Mouse (Mus musculus): ENCODE measurements at regions not wholly inside any gene's neighbourhood (a gene's known extent, or its start where the extent isn't known, plus 50 kb on each side); places are given as distances from the start of the nearest gene placed in this dataset.

DNA sequence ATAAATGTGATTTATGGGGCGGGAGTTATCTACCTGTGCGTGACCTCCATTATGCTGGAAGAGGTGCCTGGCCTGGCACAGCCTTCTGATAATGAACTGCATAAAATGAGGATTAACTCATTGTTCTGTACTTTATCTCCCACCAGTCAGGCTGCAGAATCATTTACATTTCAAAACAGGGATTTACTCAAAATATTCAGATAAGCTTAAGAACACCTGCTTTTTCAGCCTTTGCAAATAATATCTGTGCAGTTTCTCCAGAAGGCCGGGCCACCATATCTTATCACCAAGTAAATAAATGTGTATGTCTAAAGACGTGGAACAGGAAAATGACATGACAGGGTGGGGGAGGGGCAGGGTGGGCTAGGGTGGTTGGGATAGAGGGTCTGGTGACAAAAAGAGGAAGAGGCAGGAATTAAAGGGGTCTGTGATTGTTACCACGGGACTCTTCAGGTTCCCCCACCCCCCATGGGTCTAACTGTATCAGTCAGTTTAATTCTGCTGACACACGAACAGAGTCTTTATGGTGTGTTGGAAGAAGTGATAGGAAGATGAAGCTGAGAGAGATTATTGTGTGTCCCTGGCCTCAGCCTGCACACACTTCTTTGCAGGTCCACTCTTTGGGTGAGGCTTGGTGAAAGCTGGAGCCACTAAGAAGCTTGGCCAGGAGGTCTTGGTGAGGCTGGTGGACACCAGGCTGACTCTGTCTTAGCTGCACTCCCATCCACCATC is 154.6 kb upstream of the Sox11 start:
- Histone ChIP-seq H3K4me3 (ENCODE audit: low read depth, low read length) (no peak overlapping the region), H3K9ac (ENCODE audit: low read depth, low read length) (no peak overlapping the region), H3K4me1 (ENCODE audit: control insufficient read depth, insufficient read depth, low read length) (peaks cover 6% of the 10 kb centered on the region; the same call in 1 of the 2 replicates), H3K4me2 (no peak overlapping the region), H3K9me3 (replicated peaks; ENCODE audit: control insufficient read depth, low read length) (no peaks in the 10 kb centered on the region), H3K36me3 (ENCODE audit: control insufficient read depth, insufficient read depth, low read length) (no peaks in the 10 kb centered on the region), H3K27me3 (ENCODE audit: control insufficient read depth, insufficient read depth, low read length) (no peaks in the 10 kb centered on the region), H3K27ac (ENCODE audit: low read depth, low read length) (no peak overlapping the region)
- ATAC-seq (replicated peaks; ENCODE audit: insufficient number of reproducible peaks, low FRiP score, low TSS enrichment), result no peak
- 40% methylated on average over 6 of the region's 6 CpGs for WGBS (ENCODE audit: insufficient replicate concordance)

DNA sequence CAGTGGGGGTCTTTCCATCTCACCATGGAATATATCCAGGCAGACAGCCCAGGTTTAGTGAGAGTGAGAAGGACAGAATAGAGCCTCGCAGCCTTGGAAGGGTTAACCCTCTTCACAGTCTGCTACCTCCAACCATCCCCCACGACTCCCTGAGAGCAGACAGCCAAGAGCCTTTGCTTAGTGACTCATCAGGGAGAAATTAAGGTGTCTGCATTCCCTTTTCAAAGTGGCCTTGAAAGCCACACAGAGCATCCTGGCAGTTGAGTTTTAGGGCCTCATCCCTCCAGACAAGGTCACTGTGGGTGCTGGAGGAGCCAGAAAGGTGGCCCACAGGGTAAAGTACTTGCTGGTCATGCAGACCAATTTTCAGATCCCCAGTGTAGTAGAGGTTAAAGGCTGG is 149.9 kb upstream of the Sox11 start:
- Histone ChIP-seq H3K9me3 (replicated peaks; ENCODE audit: control insufficient read depth, low read length) (no peaks in the 10 kb centered on the region), H3K4me1 (ENCODE audit: control insufficient read depth, insufficient read depth, low read length) (peaks cover 8% of the 10 kb centered on the region; the same call in 1 of the 2 replicates), H3K9ac (ENCODE audit: low read depth, low read length) (no peak overlapping the region), H3K27ac (ENCODE audit: low read depth, low read length) (no peak overlapping the region), H3K4me2 (0 out of 2 replicates have a peak overlapping the region, but pooled peaks have one; percentile 4), H3K36me3 (ENCODE audit: control insufficient read depth, insufficient read depth, low read length) (no peaks in the 10 kb centered on the region), H3K4me3 (ENCODE audit: low read depth, low read length) (no peak overlapping the region), H3K27me3 (ENCODE audit: control insufficient read depth, insufficient read depth, low read length) (no peaks in the 10 kb centered on the region)
- ATAC-seq (replicated peaks; ENCODE audit: insufficient number of reproducible peaks, low FRiP score, low TSS enrichment), result no peak
- 12% methylated on average over 2 of the region's 2 CpGs for WGBS (ENCODE audit: insufficient replicate concordance)

DNA sequence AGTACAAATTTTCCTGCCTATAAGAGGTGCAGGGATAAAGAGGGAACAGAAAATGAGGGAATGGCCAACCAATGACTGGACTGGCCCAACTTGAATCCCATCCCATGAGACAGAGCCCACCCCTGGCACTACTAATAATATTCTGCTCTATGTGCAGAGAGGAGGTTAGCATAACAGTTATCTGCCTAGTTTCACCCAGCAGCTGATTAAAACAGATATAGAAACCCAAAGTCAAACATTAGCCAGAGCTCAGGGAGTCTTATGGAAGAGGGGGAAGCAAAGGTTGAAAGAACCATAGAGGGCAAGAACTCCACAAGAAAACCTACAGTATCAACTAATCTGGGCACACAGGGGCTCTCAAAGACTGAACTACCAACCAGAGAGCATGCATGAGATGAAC is 138.9 kb upstream of the Sox11 start:
- Histone ChIP-seq H3K9me3 (replicated peaks; ENCODE audit: control insufficient read depth, low read length) (no peaks in the 10 kb centered on the region), H3K9ac (ENCODE audit: low read depth, low read length) (no peak overlapping the region), H3K27me3 (ENCODE audit: control insufficient read depth, insufficient read depth, low read length) (no peaks in the 10 kb centered on the region), H3K4me3 (ENCODE audit: low read depth, low read length) (no peak overlapping the region), H3K4me1 (ENCODE audit: control insufficient read depth, insufficient read depth, low read length) (no peaks in the 10 kb centered on the region), H3K27ac (ENCODE audit: low read depth, low read length) (no peak overlapping the region), H3K36me3 (ENCODE audit: control insufficient read depth, insufficient read depth, low read length) (no peaks in the 10 kb centered on the region), H3K4me2 (no peak overlapping the region)
- no peak for ATAC-seq (replicated peaks; ENCODE audit: insufficient number of reproducible peaks, low FRiP score, low TSS enrichment)

DNA sequence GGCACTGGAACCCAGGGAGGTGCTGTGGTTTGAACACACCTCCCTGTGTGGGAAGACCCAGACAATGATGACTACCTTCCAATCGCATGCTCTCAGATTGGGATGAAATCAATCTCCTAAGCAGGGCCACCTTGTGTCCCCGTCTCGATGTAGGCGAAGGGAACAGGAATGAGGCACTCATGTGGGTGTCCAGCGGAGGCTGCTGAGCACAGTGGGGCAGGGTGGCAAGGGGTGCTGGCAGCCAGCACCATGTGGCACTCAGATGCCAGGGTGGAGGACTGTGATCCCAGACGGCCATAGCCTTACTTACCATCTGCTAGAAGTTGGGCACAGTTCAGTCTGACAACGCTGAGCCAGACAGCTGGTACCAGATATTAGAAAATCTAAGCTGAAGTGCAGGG is 137.2 kb upstream of the Sox11 start:
- no peak overlapping the region for H3K9ac ChIP-seq (ENCODE audit: low read depth, low read length)
- H3K27ac ChIP-seq (ENCODE audit: low read depth, low read length), result no peak overlapping the region
- H3K4me1 ChIP-seq (ENCODE audit: control insufficient read depth, insufficient read depth, low read length), result no peaks in the 10 kb centered on the region
- H3K4me2 ChIP-seq, result no peak overlapping the region
- H3K9me3 ChIP-seq (replicated peaks; ENCODE audit: control insufficient read depth, low read length), result no peaks in the 10 kb centered on the region
- no peak overlapping the region for H3K4me3 ChIP-seq (ENCODE audit: low read depth, low read length)
- no peaks in the 10 kb centered on the region for H3K36me3 ChIP-seq (ENCODE audit: control insufficient read depth, insufficient read depth, low read length)
- H3K27me3 ChIP-seq (ENCODE audit: control insufficient read depth, insufficient read depth, low read length), result no peaks in the 10 kb centered on the region
- 86% methylated on average over 7 of the region's 7 CpGs for WGBS (ENCODE audit: insufficient replicate concordance)
- no peak for ATAC-seq (replicated peaks; ENCODE audit: insufficient number of reproducible peaks, low FRiP score, low TSS enrichment)

DNA sequence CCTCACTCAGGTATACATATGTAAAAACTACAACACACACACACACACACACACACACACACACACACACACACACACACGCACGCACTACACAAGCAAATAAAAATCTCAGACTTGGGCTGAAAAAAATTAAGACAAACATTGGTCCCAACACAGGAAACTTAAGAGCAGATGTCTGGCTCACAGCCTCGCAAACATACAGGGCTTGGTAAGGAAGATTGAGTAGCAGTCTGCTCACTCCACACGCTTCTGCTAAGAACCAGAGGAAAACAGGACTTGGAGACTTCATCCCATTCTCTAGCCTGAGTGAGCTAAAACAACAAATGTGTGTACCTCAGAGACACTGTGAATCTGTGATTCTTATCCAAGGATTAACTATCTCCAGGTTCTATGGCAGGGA is 132.3 kb upstream of the Sox11 start:
- Histone ChIP-seq H3K27ac (ENCODE audit: low read depth, low read length) (no peak overlapping the region), H3K9ac (ENCODE audit: low read depth, low read length) (no peak overlapping the region), H3K4me2 (no peak overlapping the region), H3K4me1 (ENCODE audit: control insufficient read depth, insufficient read depth, low read length) (0 out of 2 replicates have a peak, but pooled peaks cover 4% of the 10 kb centered on the region), H3K9me3 (replicated peaks; ENCODE audit: control insufficient read depth, low read length) (no peaks in the 10 kb centered on the region), H3K36me3 (ENCODE audit: control insufficient read depth, insufficient read depth, low read length) (no peaks in the 10 kb centered on the region), H3K27me3 (ENCODE audit: control insufficient read depth, insufficient read depth, low read length) (no peaks in the 10 kb centered on the region), H3K4me3 (ENCODE audit: low read depth, low read length) (no peak overlapping the region)
- 62% methylated on average over 4 of the region's 4 CpGs for WGBS (ENCODE audit: insufficient replicate concordance)
- no peak for ATAC-seq (replicated peaks; ENCODE audit: insufficient number of reproducible peaks, low FRiP score, low TSS enrichment)

DNA sequence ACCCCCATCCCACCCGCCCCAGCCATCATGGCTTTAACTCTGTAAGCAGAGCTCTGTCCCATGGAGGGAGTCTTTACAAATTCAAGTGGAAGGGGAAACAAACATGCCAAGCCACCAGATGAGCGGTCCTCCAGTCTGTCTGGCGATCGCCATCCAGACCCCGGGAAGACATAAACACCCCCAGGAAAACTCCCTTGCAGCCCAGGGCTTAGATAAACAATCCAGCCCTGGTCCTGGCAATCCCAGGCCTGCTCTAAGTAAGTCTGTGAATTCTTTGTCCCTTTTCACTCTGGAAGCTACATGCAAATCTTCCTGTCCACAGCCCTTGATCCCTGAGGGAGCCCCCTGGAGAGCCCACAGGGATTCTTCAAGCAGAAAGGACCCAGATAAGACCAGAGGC is 129.2 kb upstream of the Sox11 start:
- H3K9me3 ChIP-seq (replicated peaks; ENCODE audit: control insufficient read depth, low read length), result no peaks in the 10 kb centered on the region
- 16% methylated on average over 5 of the region's 5 CpGs for WGBS (ENCODE audit: insufficient replicate concordance)
- H3K27ac ChIP-seq (ENCODE audit: low read depth, low read length), result no peak overlapping the region
- H3K4me1 ChIP-seq (ENCODE audit: control insufficient read depth, insufficient read depth, low read length), result 0 out of 2 replicates have a peak, but pooled peaks cover 4% of the 10 kb centered on the region
- no peaks in the 10 kb centered on the region for H3K36me3 ChIP-seq (ENCODE audit: control insufficient read depth, insufficient read depth, low read length)
- H3K27me3 ChIP-seq (ENCODE audit: control insufficient read depth, insufficient read depth, low read length), result no peaks in the 10 kb centered on the region
- no peak overlapping the region for H3K4me3 ChIP-seq (ENCODE audit: low read depth, low read length)
- H3K9ac ChIP-seq (ENCODE audit: low read depth, low read length), result no peak overlapping the region
- no peak for ATAC-seq (replicated peaks; ENCODE audit: insufficient number of reproducible peaks, low FRiP score, low TSS enrichment)
- no peak overlapping the region for H3K4me2 ChIP-seq

DNA sequence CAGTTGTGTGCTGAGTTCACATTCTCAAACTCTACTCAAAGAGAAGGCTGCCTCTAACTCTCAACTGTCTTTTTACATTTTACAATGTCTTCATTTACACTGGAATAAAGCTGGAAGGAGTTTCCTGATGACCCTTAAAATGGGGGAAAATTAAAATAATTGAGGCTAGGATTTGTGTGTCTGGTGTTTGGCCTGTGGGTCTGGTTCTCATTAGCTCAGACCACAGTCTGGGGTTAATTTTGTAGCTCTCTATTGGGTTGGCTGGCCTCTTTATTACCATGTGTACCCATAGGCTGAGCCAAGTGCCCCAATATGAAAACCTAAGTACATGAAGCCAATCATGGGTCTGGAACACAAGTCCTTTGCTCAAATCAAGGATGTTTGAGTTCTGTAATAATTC is 128.0 kb upstream of the Sox11 start:
- H3K36me3 ChIP-seq (ENCODE audit: control insufficient read depth, insufficient read depth, low read length), result no peaks in the 10 kb centered on the region
- no peak for ATAC-seq (replicated peaks; ENCODE audit: insufficient number of reproducible peaks, low FRiP score, low TSS enrichment)
- H3K27me3 ChIP-seq (ENCODE audit: control insufficient read depth, insufficient read depth, low read length), result no peaks in the 10 kb centered on the region
- H3K27ac ChIP-seq (ENCODE audit: low read depth, low read length), result no peak overlapping the region
- H3K4me2 ChIP-seq, result no peak overlapping the region
- no peaks in the 10 kb centered on the region for H3K9me3 ChIP-seq (replicated peaks; ENCODE audit: control insufficient read depth, low read length)
- H3K4me3 ChIP-seq (ENCODE audit: low read depth, low read length), result no peak overlapping the region
- 0 out of 2 replicates have a peak, but pooled peaks cover 4% of the 10 kb centered on the region for H3K4me1 ChIP-seq (ENCODE audit: control insufficient read depth, insufficient read depth, low read length)
- no peak overlapping the region for H3K9ac ChIP-seq (ENCODE audit: low read depth, low read length)

DNA sequence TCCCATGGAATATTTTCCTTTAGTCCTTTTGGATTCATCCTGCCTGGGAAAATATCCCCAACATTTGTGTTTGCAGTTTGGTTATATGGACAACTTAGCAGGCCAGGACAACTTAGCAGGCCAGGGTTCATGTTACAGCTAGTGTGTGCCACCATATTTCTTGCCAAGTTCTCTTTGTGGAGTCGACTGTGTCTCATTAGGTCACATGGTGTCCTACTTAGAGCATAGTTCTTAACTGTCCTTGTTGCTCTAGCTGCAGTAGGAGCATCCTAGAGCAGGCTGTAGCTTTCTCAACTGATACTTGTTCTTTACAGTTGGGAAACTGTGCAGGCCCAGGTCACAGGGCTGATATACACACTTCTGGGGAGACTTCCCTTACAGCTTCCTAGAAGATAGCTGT is 126.4 kb upstream of the Sox11 start:
- H3K9me3 ChIP-seq (replicated peaks; ENCODE audit: control insufficient read depth, low read length), result no peaks in the 10 kb centered on the region
- H3K4me3 ChIP-seq (ENCODE audit: low read depth, low read length), result no peak overlapping the region
- no peaks in the 10 kb centered on the region for H3K36me3 ChIP-seq (ENCODE audit: control insufficient read depth, insufficient read depth, low read length)
- WGBS (ENCODE audit: insufficient replicate concordance), result 74% methylated on average over 1 of the region's 1 CpGs
- H3K27me3 ChIP-seq (ENCODE audit: control insufficient read depth, insufficient read depth, low read length), result no peaks in the 10 kb centered on the region
- H3K27ac ChIP-seq (ENCODE audit: low read depth, low read length), result no peak overlapping the region
- no peak overlapping the region for H3K4me2 ChIP-seq
- 0 out of 2 replicates have a peak, but pooled peaks cover 4% of the 10 kb centered on the region for H3K4me1 ChIP-seq (ENCODE audit: control insufficient read depth, insufficient read depth, low read length)
- ATAC-seq (replicated peaks; ENCODE audit: insufficient number of reproducible peaks, low FRiP score, low TSS enrichment), result no peak
- H3K9ac ChIP-seq (ENCODE audit: low read depth, low read length), result no peak overlapping the region

DNA sequence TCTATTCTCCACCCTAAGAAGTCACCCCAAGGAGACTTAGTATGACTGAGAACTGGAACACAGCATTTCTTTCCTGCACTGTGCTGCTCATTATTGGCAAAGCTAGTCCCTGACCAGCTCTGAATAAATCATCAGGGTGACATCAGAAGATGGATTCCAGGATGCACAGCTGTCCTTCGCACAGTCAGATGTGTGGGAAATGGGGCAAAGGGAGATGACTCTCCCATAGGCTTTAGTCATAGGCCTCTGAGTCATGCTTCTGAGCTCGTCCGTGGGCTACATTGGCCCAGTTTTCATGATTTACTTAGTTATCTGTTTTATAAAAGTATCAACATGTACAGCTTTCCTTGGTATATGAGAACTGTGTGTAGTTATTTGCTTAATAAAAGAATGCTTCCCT is 125.8 kb upstream of the Sox11 start:
- 82% methylated on average over 3 of the region's 3 CpGs for WGBS (ENCODE audit: insufficient replicate concordance)
- no peak overlapping the region for H3K9ac ChIP-seq (ENCODE audit: low read depth, low read length)
- H3K4me2 ChIP-seq, result no peak overlapping the region
- no peaks in the 10 kb centered on the region for H3K27me3 ChIP-seq (ENCODE audit: control insufficient read depth, insufficient read depth, low read length)
- 0 out of 2 replicates have a peak, but pooled peaks cover 4% of the 10 kb centered on the region for H3K4me1 ChIP-seq (ENCODE audit: control insufficient read depth, insufficient read depth, low read length)
- ATAC-seq (replicated peaks; ENCODE audit: insufficient number of reproducible peaks, low FRiP score, low TSS enrichment), result no peak
- no peaks in the 10 kb centered on the region for H3K9me3 ChIP-seq (replicated peaks; ENCODE audit: control insufficient read depth, low read length)
- no peak overlapping the region for H3K27ac ChIP-seq (ENCODE audit: low read depth, low read length)
- no peaks in the 10 kb centered on the region for H3K36me3 ChIP-seq (ENCODE audit: control insufficient read depth, insufficient read depth, low read length)
- H3K4me3 ChIP-seq (ENCODE audit: low read depth, low read length), result no peak overlapping the region
